Mouse (Mus musculus): Measurements from ENCODE around the gene Gm20388. TPM values are rescaled to one million over a fixed set of nuclear protein-coding genes. Genes with fewer than 3 reads are reported as not detected.

Gm20388 gene
- polyA plus RNA-seq, 1 experiment from 2014 or later: 5.3 TPM

DNA sequence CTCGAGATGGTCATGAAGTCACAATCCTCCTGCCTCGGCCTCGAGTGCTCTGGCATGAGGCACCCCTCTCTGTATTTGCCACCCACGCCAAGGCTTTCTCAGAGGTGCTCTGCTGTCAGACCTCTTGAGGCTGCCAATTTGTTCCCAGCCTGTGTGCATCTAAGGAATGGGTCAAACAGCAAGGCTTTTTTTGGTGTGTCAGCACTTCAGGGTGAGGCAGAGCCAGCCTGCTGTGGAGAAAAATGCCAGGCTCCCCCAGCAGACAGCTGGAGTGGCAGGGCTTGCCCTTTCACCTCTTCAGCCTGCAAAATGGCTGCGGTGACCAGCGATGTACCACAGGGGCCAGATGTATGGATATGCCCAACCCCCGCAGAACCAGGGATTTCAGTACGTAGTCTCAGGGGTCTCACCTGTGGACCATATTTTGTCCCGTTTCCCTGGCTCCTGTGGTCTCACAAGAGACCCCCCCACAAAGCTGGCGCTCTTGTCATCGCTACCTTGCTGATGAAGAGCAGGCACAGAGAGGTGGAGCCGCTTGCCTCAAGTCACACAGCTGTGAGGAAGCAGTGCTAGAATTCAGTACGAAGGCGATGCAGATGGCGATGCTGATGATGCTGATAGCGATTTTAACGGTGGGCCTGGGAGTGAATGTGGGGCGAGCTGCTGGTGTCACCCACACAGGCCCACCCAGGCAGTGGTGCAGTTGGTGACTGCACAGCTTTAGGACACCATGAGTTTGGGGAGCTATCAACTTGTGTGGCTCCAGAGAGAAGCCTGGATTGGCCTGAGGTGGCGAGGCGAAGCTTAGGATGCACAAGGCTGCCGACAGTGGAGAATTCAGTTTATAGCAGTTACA lies 840.8 kb downstream of the Gm20388 start:
- Histone ChIP-seq H3K36me3 (ENCODE audit: control insufficient read depth, insufficient read depth, low read length) (no peaks in the 10 kb centered on the region), H3K4me2 (peak overlapping the region; percentile 26), H3K9me3 (ENCODE audit: control insufficient read depth, low read length) (no peaks in the 10 kb centered on the region), H3K4me1 (replicated peaks; ENCODE audit: control insufficient read depth, insufficient read depth, low read length) (peaks cover 15% of the 10 kb centered on the region), H3K27ac (ENCODE audit: low read depth, low read length) (no peak overlapping the region), H3K4me3 (ENCODE audit: low read depth, low read length) (no peak overlapping the region), H3K9ac (ENCODE audit: low read depth, low read length) (no peak overlapping the region), H3K27me3 (replicated peaks; ENCODE audit: control insufficient read depth, insufficient read depth, low read length) (no peaks in the 10 kb centered on the region)
- ATAC-seq (replicated peaks; ENCODE audit: low FRiP score): no peak
- DNase-seq (ENCODE audit: low spot score): no peak
- WGBS: 64% methylated on average over 21 of the region's 21 CpGs

DNA sequence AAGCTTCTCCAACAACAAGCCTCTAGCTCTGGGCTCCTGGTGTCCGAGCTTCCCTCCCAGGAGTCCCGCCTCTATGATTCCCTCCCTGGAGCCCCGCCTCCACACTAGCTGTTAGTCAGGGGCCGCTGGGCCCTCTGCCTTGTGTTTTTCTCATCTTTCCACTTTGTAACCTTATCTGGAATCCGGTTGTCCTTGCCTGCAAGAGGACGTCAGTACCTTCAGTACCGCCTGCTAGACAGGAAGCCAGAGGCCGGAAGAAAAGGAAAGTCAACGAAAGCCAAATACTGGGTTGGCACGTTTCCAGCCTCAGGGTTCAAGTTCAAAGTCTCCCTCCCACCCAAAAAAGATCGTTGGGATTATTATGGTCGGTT lies 841.4 kb downstream of the Gm20388 start:
- peak overlapping the region; percentile 26 for H3K4me2 ChIP-seq
- 7% methylated on average over 12 of the region's 12 CpGs for WGBS

DNA sequence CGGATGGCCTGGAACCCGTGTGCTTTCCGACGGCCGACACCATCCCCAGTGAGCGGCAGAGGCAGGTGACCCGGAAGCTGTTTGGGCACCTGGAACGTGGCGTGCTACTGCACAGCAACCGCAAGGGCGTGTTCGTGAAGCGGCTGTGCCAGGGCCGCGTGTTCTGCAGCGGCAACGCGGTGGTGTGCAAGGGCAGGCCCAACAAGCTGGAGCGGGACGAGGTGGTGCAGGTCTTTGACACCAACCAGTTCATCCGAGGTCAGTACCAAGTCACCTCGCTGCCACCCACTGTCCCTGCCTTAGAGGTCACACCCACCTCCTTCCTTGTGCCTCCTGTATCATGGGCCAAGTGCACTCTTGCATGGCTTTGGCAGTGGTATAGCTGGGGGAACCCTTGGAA lies 842.8 kb downstream of the Gm20388 start:
- Histone ChIP-seq H3K27ac (ENCODE audit: low read depth, low read length) (no peak overlapping the region), H3K4me1 (replicated peaks; ENCODE audit: control insufficient read depth, insufficient read depth, low read length) (peaks cover 15% of the 10 kb centered on the region), H3K27me3 (replicated peaks; ENCODE audit: control insufficient read depth, insufficient read depth, low read length) (no peaks in the 10 kb centered on the region), H3K4me2 (no peak overlapping the region), H3K9ac (ENCODE audit: low read depth, low read length) (no peak overlapping the region), H3K9me3 (ENCODE audit: control insufficient read depth, low read length) (no peaks in the 10 kb centered on the region), H3K4me3 (ENCODE audit: low read depth, low read length) (no peak overlapping the region), H3K36me3 (ENCODE audit: control insufficient read depth, insufficient read depth, low read length) (no peaks in the 10 kb centered on the region)
- 90% methylated on average over 22 of the region's 22 CpGs for WGBS
- no peak for DNase-seq (ENCODE audit: low spot score)
- ATAC-seq (replicated peaks; ENCODE audit: low FRiP score): no peak

More for the DNA sequence above, 841.4 kb downstream of the Gm20388 start:
- Histone ChIP-seq H3K27me3 (replicated peaks; ENCODE audit: control insufficient read depth, insufficient read depth, low read length) (no peaks in the 10 kb centered on the region), H3K9ac (ENCODE audit: low read depth, low read length) (no peak overlapping the region), H3K9me3 (ENCODE audit: control insufficient read depth, low read length) (no peaks in the 10 kb centered on the region), H3K27ac (ENCODE audit: low read depth, low read length) (no peak overlapping the region), H3K4me1 (replicated peaks; ENCODE audit: control insufficient read depth, insufficient read depth, low read length) (peaks cover 15% of the 10 kb centered on the region), H3K36me3 (ENCODE audit: control insufficient read depth, insufficient read depth, low read length) (no peaks in the 10 kb centered on the region), H3K4me3 (ENCODE audit: low read depth, low read length) (no peak overlapping the region)
- no peak for ATAC-seq (replicated peaks; ENCODE audit: low FRiP score)
- DNase-seq (ENCODE audit: low spot score): no peak

- WGBS: 67% methylated on average over 19 of the region's 19 CpGs
- ATAC-seq (replicated peaks; ENCODE audit: low FRiP score) (no peak), DNase-seq (ENCODE audit: low spot score) (no peak)
- Histone ChIP-seq H3K4me3 (ENCODE audit: low read depth, low read length) (no peak overlapping the region), H3K27ac (ENCODE audit: low read depth, low read length) (no peak overlapping the region), H3K36me3 (ENCODE audit: control insufficient read depth, insufficient read depth, low read length) (no peaks in the 10 kb centered on the region), H3K9me3 (ENCODE audit: control insufficient read depth, low read length) (no peaks in the 10 kb centered on the region), H3K4me2 (no peak overlapping the region), H3K27me3 (replicated peaks; ENCODE audit: control insufficient read depth, insufficient read depth, low read length) (no peaks in the 10 kb centered on the region), H3K9ac (ENCODE audit: low read depth, low read length) (no peak overlapping the region), H3K4me1 (replicated peaks; ENCODE audit: control insufficient read depth, insufficient read depth, low read length) (peaks cover 15% of the 10 kb centered on the region)
These were observed 845.0 kb downstream of the Gm20388 start for GRCm38 (mm10) chr8:120755306-120756297.

GRCm38 (mm10) chr8:120758005-120758404 lies 847.4 kb downstream of the Gm20388 start:
- Histone ChIP-seq H3K27ac (ENCODE audit: low read depth, low read length) (no peak overlapping the region), H3K36me3 (ENCODE audit: control insufficient read depth, insufficient read depth, low read length) (no peaks in the 10 kb centered on the region), H3K9ac (ENCODE audit: low read depth, low read length) (no peak overlapping the region), H3K4me3 (ENCODE audit: low read depth, low read length) (no peak overlapping the region), H3K4me2 (no peak overlapping the region), H3K27me3 (replicated peaks; ENCODE audit: control insufficient read depth, insufficient read depth, low read length) (0 out of 2 replicates have a peak, but pooled peaks cover 3% of the 10 kb centered on the region), H3K4me1 (replicated peaks; ENCODE audit: control insufficient read depth, insufficient read depth, low read length) (0 out of 2 replicates have a peak, but pooled peaks cover 2% of the 10 kb centered on the region), H3K9me3 (ENCODE audit: control insufficient read depth, low read length) (no peaks in the 10 kb centered on the region)
- ATAC-seq (replicated peaks; ENCODE audit: low FRiP score): no peak
- DNase-seq (ENCODE audit: low spot score): no peak
- 65% methylated on average over 4 of the region's 4 CpGs for WGBS

DNA sequence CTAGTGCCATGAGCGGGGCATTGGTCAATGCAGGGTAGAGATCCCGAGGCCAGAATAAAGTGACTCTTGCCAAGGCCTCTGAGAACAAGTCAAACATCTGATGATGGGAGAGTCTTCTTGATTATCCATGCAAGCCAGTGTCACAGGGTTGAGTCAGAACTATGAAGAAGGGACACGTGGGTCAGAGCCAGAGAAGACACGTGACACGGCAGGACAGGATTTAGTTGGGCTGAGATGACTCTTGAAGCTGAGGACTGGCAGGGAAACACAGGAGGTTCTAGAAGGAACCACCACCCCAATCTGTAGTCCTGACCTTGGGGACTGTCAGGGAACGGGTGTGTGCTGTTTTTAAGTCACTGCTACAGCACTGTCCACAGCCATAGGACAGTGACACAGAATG lies 849.2 kb downstream of the Gm20388 start:
- H3K9ac ChIP-seq (ENCODE audit: low read depth, low read length): no peak overlapping the region
- WGBS: 70% methylated on average over 6 of the region's 6 CpGs
- no peaks in the 10 kb centered on the region for H3K9me3 ChIP-seq (ENCODE audit: control insufficient read depth, low read length)
- 0 out of 2 replicates have a peak, but pooled peaks cover 2% of the 10 kb centered on the region for H3K4me1 ChIP-seq (replicated peaks; ENCODE audit: control insufficient read depth, insufficient read depth, low read length)
- 0 out of 2 replicates have a peak, but pooled peaks cover 3% of the 10 kb centered on the region for H3K27me3 ChIP-seq (replicated peaks; ENCODE audit: control insufficient read depth, insufficient read depth, low read length)
- no peaks in the 10 kb centered on the region for H3K36me3 ChIP-seq (ENCODE audit: control insufficient read depth, insufficient read depth, low read length)
- no peak overlapping the region for H3K27ac ChIP-seq (ENCODE audit: low read depth, low read length)
- H3K4me3 ChIP-seq (ENCODE audit: low read depth, low read length): no peak overlapping the region
- no peak overlapping the region for H3K4me2 ChIP-seq
- DNase-seq (ENCODE audit: low spot score) (no peak), ATAC-seq (replicated peaks; ENCODE audit: low FRiP score) (no peak)

- WGBS: 64% methylated on average over 19 of the region's 19 CpGs
- no peaks in the 10 kb centered on the region for H3K9me3 ChIP-seq (ENCODE audit: control insufficient read depth, low read length)
- no peaks in the 10 kb centered on the region for H3K36me3 ChIP-seq (ENCODE audit: control insufficient read depth, insufficient read depth, low read length)
- 0 out of 2 replicates have a peak, but pooled peaks cover 3% of the 10 kb centered on the region for H3K27me3 ChIP-seq (replicated peaks; ENCODE audit: control insufficient read depth, insufficient read depth, low read length)
- H3K9ac ChIP-seq (ENCODE audit: low read depth, low read length): no peak overlapping the region
- H3K4me3 ChIP-seq (ENCODE audit: low read depth, low read length): no peak overlapping the region
- no peak overlapping the region for H3K4me2 ChIP-seq
- no peak for ATAC-seq (replicated peaks; ENCODE audit: low FRiP score)
- H3K4me1 ChIP-seq (replicated peaks; ENCODE audit: control insufficient read depth, insufficient read depth, low read length): no peaks in the 10 kb centered on the region
- DNase-seq (ENCODE audit: low spot score): no peak
- H3K27ac ChIP-seq (ENCODE audit: low read depth, low read length): no peak overlapping the region
These were observed 849.9 kb downstream of the Gm20388 start for GRCm38 (mm10) chr8:120760341-120761215.

- no peaks in the 10 kb centered on the region for H3K4me1 ChIP-seq (replicated peaks; ENCODE audit: control insufficient read depth, insufficient read depth, low read length)
- no peak overlapping the region for H3K9ac ChIP-seq (ENCODE audit: low read depth, low read length)
- no peaks in the 10 kb centered on the region for H3K9me3 ChIP-seq (ENCODE audit: control insufficient read depth, low read length)
- H3K4me3 ChIP-seq (ENCODE audit: low read depth, low read length): no peak overlapping the region
- ATAC-seq (replicated peaks; ENCODE audit: low FRiP score): no peak
- 35% methylated on average over 5 of the region's 5 CpGs for WGBS
- H3K4me2 ChIP-seq: no peak overlapping the region
- 0 out of 2 replicates have a peak, but pooled peaks cover 3% of the 10 kb centered on the region for H3K27me3 ChIP-seq (replicated peaks; ENCODE audit: control insufficient read depth, insufficient read depth, low read length)
- no peak for DNase-seq (ENCODE audit: low spot score)
- no peaks in the 10 kb centered on the region for H3K36me3 ChIP-seq (ENCODE audit: control insufficient read depth, insufficient read depth, low read length)
- no peak overlapping the region for H3K27ac ChIP-seq (ENCODE audit: low read depth, low read length)
These were observed 852.6 kb downstream of the Gm20388 start for GRCm38 (mm10) chr8:120763267-120763666.
